25 mouse cellular contexts compared by ENCODE assay signal in the genomic region with DNA sequence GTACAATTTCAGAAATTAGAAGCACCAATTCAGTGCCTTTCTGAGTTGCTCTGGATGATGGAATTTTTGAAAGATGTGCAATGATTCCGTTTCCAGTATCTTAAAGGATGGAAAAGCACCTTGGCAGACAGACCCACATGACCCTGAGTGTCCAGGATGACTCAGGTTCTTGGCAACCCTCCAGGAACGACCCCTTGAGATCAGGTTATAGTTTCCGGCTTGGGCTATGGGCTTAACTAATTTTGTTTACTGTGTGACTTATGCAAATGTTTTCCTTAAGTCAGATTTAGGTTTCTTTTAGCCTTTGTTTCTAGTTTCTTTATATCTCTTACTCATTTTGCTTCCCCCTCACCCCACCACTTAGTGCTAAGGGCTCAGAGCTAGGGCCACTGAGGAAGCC.
"Had no signal": no experiment of that assay in that cellular context is flagged by ENCODE, and none has a peak within 500 bp of the region (broad histone marks: within the 10 kb centered on the region; RNA-seq: fewer than 3 reads in every experiment).

No protein-coding gene starts in this region.

- DNase-seq: kidney, postnatal 10 days; kidney, postnatal 36 days; layer of hippocampus, postnatal 36 days; left cerebral cortex, postnatal 4 days; liver, postnatal 0 days; lung, embryonic 14.5 days; retina, postnatal 1 day; right cerebral cortex, postnatal 25 days; spleen, adult 18-20 months; thymus, postnatal 25 days had no signal

- H3K27me3 ChIP-seq: kidney, embryonic 15.5 days; limb, embryonic 12.5 days; limb, embryonic 15.5 days; megakaryocyte, embryonic 14.5 days; midbrain, embryonic 13.5 days; neural tube, embryonic 13.5 days; stomach, embryonic 15.5 days had no signal

- H3K4me3 ChIP-seq: kidney, embryonic 15.5 days; left cerebral cortex, adult 2 months; limb, embryonic 12.5 days; limb, embryonic 15.5 days; megakaryocyte, embryonic 14.5 days; midbrain, embryonic 10.5 days; midbrain, embryonic 13.5 days; myocyte; neural tube, embryonic 13.5 days; stomach, embryonic 15.5 days had no signal

- H3K27ac ChIP-seq: kidney, embryonic 15.5 days; left cerebral cortex, adult 2 months; limb, embryonic 12.5 days; limb, embryonic 15.5 days; liver, embryonic 14.5 days; macrophage; midbrain, embryonic 10.5 days; midbrain, embryonic 13.5 days; neural tube, embryonic 13.5 days; stomach, embryonic 15.5 days had no signal

- ATAC-seq: liver, postnatal 0 days; lung, postnatal 0 days; midbrain, embryonic 13.5 days; midbrain, embryonic 16.5 days had no signal

- H3K4me2 ChIP-seq: kidney, embryonic 15.5 days; limb, embryonic 12.5 days; limb, embryonic 15.5 days; liver, embryonic 11.5 days; lung, embryonic 14.5 days; midbrain, embryonic 13.5 days; neural tube, embryonic 13.5 days; stomach, embryonic 15.5 days had no signal

- H3K36me3 ChIP-seq: stomach, embryonic 15.5 days had no signal

- H3K4me1 ChIP-seq: kidney, embryonic 15.5 days; limb, embryonic 12.5 days; midbrain, embryonic 10.5 days; midbrain, embryonic 13.5 days; neural tube, embryonic 13.5 days; stomach, embryonic 15.5 days had no signal

- H3K9me3 ChIP-seq: kidney, embryonic 15.5 days; limb, embryonic 12.5 days; limb, embryonic 15.5 days; megakaryocyte, embryonic 14.5 days; midbrain, embryonic 10.5 days; midbrain, embryonic 13.5 days; stomach, embryonic 15.5 days had no signal

- H3K9ac ChIP-seq: kidney, embryonic 15.5 days; limb, embryonic 12.5 days; limb, embryonic 15.5 days; liver, embryonic 14.5 days; liver, postnatal 0 days; lung, embryonic 14.5 days; midbrain, embryonic 13.5 days; neural tube, embryonic 13.5 days; stomach, embryonic 15.5 days had no signal
